8 mouse cellular contexts compared by ENCODE assay signal in genomic region chr10:57463298-57463697, GRCm38 (mm10). TPM values are rescaled to one million over a fixed set of nuclear protein-coding genes. Genes with fewer than 3 reads are reported as not detected.
DNase-seq lines count a peak whose midpoint lies in the region; ATAC-seq and TF ChIP-seq lines count a peak whose summit lies in the region.
"Not testable (repeated sequence)": the region's sequence is repeated elsewhere in the genome, so short reads cannot be mapped to it uniquely, and the experiment has no call there.

No protein-coding gene starts in this region.

- H3K9ac ChIP-seq in forebrain, embryonic 11.5 days (ENCODE audit: low read length): not testable (repeated sequence)

- not testable (repeated sequence) for TF ChIP-seq POLR2A in cerebellum, adult 2 months (IDR thresholded peaks at IDR 0.05; ENCODE audit: borderline replicate concordance, insufficient read depth, low read length)

- POLR2A ChIA-PET in Patski (lab: Charles Lee): interaction anchor here (0.6 kb wide), 1 partner anchor 23 kb away, joined by 3 read pairs; the partner anchor contains the start of gene Hsf2

- H3K36me3 ChIP-seq in forebrain, embryonic 11.5 days (ENCODE audit: control insufficient read depth, insufficient read depth, low read length): not testable (repeated sequence)

- peak; percentile 77 for DNase-seq in 3T3-L1 (ENCODE audit: low read depth, low spot score)
- DNase-seq in Patski (ENCODE audit: low read depth, low spot score): not testable (repeated sequence)
- DNase-seq in cerebellum, adult 2 months: peak; percentile 33 to 42
- DNase-seq in forebrain, embryonic 11.5 days (ENCODE audit: low spot score): peak; percentile 72
- DNase-seq in layer of hippocampus, adult 11-12 months (ENCODE audit: low spot score): peak; percentile 33
- DNase-seq in right cerebral cortex, adult 2 months (ENCODE audit: low spot score in 2 of 2): peak; percentile 45 to 59

- not testable (repeated sequence) for H3K27ac ChIP-seq in cerebellum, adult 2 months (ENCODE audit: insufficient read depth, low read length); forebrain, embryonic 11.5 days (ENCODE audit: low read depth, low read length)

- 25% methylated on average over 10 of the region's 10 CpGs for WGBS in cerebellum, adult 2 months
- whole genome bisulfite sequencing in forebrain, embryonic 11.5 days: 29% methylated on average over 10 of the region's 10 CpGs

- CTCF ChIA-PET in Patski (lab: Charles Lee): interaction anchor here (1.0 to 1.2 kb wide), 2 partner anchors 65 to 379 kb away, joined by 4 read pairs; no protein-coding TSS in a partner anchor

- not testable (repeated sequence) for H3K4me3 ChIP-seq in cerebellum, adult 2 months (replicated peaks; ENCODE audit: insufficient read depth, low read depth, low read length); forebrain, embryonic 11.5 days (ENCODE audit: low read depth, low read length)

- not testable (repeated sequence) for H3K4me1 ChIP-seq in cerebellum, adult 2 months (ENCODE audit: control insufficient read depth, insufficient read depth, low read length); forebrain, embryonic 11.5 days (replicated peaks; ENCODE audit: control insufficient read depth, insufficient read depth, low read length)

- peaks cover 27% of the 10 kb centered on the region for H3K27me3 ChIP-seq in Patski
- not testable (repeated sequence) for H3K27me3 ChIP-seq in cerebellum, adult 2 months (ENCODE audit: control insufficient read depth, insufficient read depth, low read length); forebrain, embryonic 11.5 days (ENCODE audit: control insufficient read depth, insufficient read depth, low read length)

- in situ Hi-C loops in Patski (cut with MboI; ENCODE audit: low pct_unique_long_range_greater_than_20kb): loop anchor here (10.0 kb wide), 2 partner anchors 102 to 282 kb away; no protein-coding TSS in a partner anchor

- H3K4me2 ChIP-seq in forebrain, embryonic 11.5 days (ENCODE audit: low read depth, low read length, severe bottlenecking): not testable (repeated sequence)

- peak; percentile 57 for ATAC-seq in Patski
- ATAC-seq in forebrain, embryonic 11.5 days (replicated peaks; ENCODE audit: low FRiP score): peak; percentile 65
- ATAC-seq in hematopoietic stem cell, adult 5-6 weeks (replicated peaks in 1 of 2; ENCODE audit: insufficient read depth in 1 of 2, low FRiP score in 2 of 2, low TSS enrichment in 1 of 2, low read depth in 1 of 2, poor library complexity in 2 of 2, severe bottlenecking in 2 of 2): peak; percentile 96 to 98
- ATAC-seq in megakaryocyte, adult 5-6 weeks (ENCODE audit: poor library complexity, severe bottlenecking): peak; percentile 100

- TF ChIP-seq CTCF in Patski (IDR thresholded peaks at IDR 0.05): peak; percentile 84
- peak; percentile 83 for TF ChIP-seq CTCF in cerebellum, adult 2 months (IDR thresholded peaks at IDR 0.05; ENCODE audit: borderline replicate concordance, insufficient read depth, low read depth, low read length)

- not testable (repeated sequence) for H3K9me3 ChIP-seq in forebrain, embryonic 11.5 days (ENCODE audit: control insufficient read depth, low read length)

RNA-seq across cellular contexts. Expression of gene Hsf2, which starts 22.9 kb away (rescaled TPM):
- 24.6 TPM for polyA plus RNA-seq in Patski (2021)
- polyA plus RNA-seq in cerebellum, adult 2 months (2012; rRNA removed): 22.8 and 23.4 TPM in 2 replicates
- polyA plus RNA-seq in forebrain, embryonic 11.5 days (2014; fragmentation: Nextera tagmentation; extraction: Ambion mirVana): 59.8 and 65.3 TPM in 2 replicates
- total RNA-seq in hematopoietic stem cell, adult 5-6 weeks (2017): 33.1 and 33.5 TPM in 2 replicates
- total RNA-seq in megakaryocyte, adult 5-6 weeks (2015): 23.1 and 25.7 TPM in 2 replicates
- 36.6 and 41.8 TPM in 2 replicates for total RNA-seq in megakaryocyte, adult 5-6 weeks (2017)
